Mouse (Mus musculus): ENCODE results near the gene Rabep2. TPM values are rescaled to one million over a fixed set of nuclear protein-coding genes. Genes with fewer than 3 reads are reported as not detected.

Rabep2 gene
- polyA plus RNA-seq, 1 experiment: 20.6 TPM

DNA sequence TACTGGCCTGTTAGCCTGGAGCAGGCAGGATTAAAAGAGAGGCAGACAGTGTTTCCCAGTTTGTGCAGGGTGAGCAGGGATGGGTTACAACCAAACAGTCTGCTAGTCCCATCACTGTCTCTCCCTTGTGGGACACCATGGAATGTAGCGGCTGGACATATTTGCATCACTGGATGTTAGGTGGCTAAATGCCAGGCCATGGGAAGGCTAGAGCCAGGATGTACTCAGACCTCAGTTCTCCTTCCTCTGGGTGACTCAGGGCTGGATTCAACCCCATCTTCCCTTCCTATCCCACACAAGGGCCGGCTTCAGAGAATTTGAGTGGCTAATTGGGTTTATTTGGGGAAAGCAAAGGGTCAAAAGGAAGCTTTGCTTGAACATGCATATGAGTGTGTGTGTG is 19.9 kb upstream of the Rabep2 start:
- no peaks in the 10 kb centered on the region for H3K4me1 ChIP-seq (ENCODE audit: control insufficient read depth, insufficient read depth, low read length)
- no peak for TF ChIP-seq POLR2A (IDR thresholded peaks at IDR 0.05; ENCODE audit: low read depth, low read length)
- TF ChIP-seq CTCF (IDR thresholded peaks at IDR 0.05; ENCODE audit: borderline replicate concordance, insufficient read depth, low read length): no peak
- no peak overlapping the region for H3K4me3 ChIP-seq (ENCODE audit: insufficient read depth, low read length)
- H3K27ac ChIP-seq (ENCODE audit: insufficient read depth, low read length): no peak overlapping the region

DNA sequence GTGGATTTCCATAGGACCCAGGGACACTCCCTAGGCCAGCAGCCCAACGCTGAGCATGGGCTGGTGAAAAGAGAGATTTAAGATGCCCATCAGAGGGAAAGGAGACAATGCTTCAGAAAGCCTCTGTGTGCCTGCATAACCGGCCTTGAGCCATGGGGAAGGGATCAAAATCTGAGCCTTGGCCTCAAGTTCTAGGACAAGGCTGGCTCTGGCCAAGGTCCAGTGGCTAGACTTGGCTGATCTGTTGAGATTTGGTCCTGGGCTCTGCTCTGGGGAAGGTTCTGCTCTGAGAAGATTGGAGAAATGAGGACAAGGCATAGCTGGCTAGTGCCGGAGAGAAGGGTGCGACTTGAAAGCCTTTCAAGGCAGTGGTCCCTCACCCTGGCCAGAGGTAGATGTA is 17.5 kb upstream of the Rabep2 start:
- no peaks in the 10 kb centered on the region for H3K4me1 ChIP-seq (ENCODE audit: control insufficient read depth, insufficient read depth, low read length)
- TF ChIP-seq POLR2A (IDR thresholded peaks at IDR 0.05; ENCODE audit: low read depth, low read length) (no peak), CTCF (IDR thresholded peaks at IDR 0.05; ENCODE audit: borderline replicate concordance, insufficient read depth, low read length) (no peak)
- no peak overlapping the region for H3K4me3 ChIP-seq (ENCODE audit: insufficient read depth, low read length)
- no peak overlapping the region for H3K27ac ChIP-seq (ENCODE audit: insufficient read depth, low read length)

DNA sequence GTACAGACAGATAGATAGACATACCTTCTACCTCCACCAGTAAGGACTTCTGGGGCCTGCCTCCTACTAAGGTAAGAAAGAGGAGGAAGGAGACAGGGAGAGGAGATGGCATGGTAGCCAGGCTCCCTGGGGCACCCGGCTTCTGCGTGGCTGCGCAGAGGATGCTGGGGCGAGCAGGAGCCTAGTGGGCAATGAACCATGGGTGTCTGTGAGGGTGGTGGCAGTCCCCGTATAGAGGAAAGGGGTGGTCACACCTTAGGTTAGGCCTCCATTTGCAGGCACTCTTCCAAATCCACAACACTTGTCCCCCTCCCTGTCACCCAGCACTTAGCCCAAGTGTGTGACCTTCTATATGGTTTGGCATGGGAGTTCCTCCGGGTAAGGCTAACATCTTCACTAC is 13.8 kb upstream of the Rabep2 start, which contains the start of gene Cd19:
Gene Cd19 (minus strand): TSS at position 165 of the 400 bp plus-strand sequence.
- Histone ChIP-seq H3K27ac (ENCODE audit: insufficient read depth, low read length) (no peak within 1 kb of the TSS), H3K4me1 (ENCODE audit: control insufficient read depth, insufficient read depth, low read length) (no peaks in the 10 kb centered on the region), H3K4me3 (ENCODE audit: insufficient read depth, low read length) (no peak within 1 kb of the TSS)
- TF ChIP-seq POLR2A (IDR thresholded peaks at IDR 0.05; ENCODE audit: low read depth, low read length) (no peak), CTCF (IDR thresholded peaks at IDR 0.05; ENCODE audit: borderline replicate concordance, insufficient read depth, low read length) (no peak)

DNA sequence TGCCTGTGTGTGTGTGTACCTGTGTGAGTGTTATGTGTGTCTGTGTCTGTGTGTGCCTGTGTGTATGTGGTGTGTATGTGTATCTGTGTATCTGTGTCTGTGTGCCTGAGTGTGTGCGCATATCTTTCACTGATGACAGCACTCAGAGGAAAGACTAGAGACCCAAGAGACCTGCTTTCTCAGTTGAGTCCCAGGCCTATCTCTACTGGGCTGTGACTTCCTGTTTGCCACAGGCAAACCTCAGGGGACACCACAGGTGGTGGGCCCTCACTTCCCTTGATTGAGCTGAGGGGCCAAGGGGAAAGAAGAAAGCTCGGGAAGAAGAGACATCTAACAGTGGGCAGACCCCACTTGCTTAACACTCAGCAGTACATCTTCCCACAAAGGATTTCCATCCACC is 11.9 kb upstream of the Rabep2 start:
- Histone ChIP-seq H3K4me1 (ENCODE audit: control insufficient read depth, insufficient read depth, low read length) (no peaks in the 10 kb centered on the region), H3K27ac (ENCODE audit: insufficient read depth, low read length) (no peak overlapping the region), H3K4me3 (ENCODE audit: insufficient read depth, low read length) (no peak overlapping the region)
- TF ChIP-seq CTCF (IDR thresholded peaks at IDR 0.05; ENCODE audit: borderline replicate concordance, insufficient read depth, low read length): no peak

DNA sequence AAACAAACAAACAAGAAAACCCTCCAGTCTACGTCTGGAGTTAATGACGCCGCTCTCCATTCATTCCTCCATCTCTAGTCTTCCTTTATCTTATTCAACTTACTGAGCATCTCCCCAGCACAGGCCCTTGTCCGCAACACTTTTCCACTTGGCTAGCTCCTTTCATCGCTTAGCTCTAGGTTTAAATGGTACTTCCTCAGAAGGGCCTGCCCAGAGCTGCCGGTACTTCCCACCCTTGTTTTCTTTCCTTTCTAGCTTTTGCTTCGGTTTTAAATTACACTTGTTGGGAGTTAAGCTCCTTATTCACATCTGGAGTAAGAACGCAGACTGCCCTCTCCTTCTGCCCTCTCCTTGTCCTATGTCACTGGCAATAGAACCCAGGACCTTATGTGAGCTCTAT is 11.5 kb upstream of the Rabep2 start:
- Histone ChIP-seq H3K27ac (ENCODE audit: insufficient read depth, low read length) (no peak overlapping the region), H3K4me3 (ENCODE audit: insufficient read depth, low read length) (no peak overlapping the region), H3K4me1 (ENCODE audit: control insufficient read depth, insufficient read depth, low read length) (no peaks in the 10 kb centered on the region)
- TF ChIP-seq POLR2A (IDR thresholded peaks at IDR 0.05; ENCODE audit: low read depth, low read length): no peak
- no peak for TF ChIP-seq CTCF (IDR thresholded peaks at IDR 0.05; ENCODE audit: borderline replicate concordance, insufficient read depth, low read length)

DNA sequence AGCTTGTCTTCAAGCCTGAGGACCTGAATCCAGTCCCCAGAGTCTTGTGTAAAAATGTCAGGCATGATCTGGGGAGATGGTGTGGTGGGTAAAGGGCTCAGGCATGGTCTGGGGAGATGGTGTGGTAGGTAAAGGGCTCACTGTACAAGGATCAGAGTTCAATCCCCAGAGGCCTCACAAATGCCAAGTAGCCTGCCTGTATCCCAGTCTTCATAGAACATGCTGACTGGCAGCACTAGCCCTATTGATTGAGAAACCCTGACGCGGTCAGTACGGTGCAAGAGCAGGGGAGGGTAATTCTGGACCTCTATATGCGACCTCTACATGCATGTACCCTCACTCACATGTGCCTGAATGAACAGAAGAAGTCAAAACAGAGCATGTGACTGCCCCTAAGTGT is 11.0 kb upstream of the Rabep2 start:
- TF ChIP-seq POLR2A (IDR thresholded peaks at IDR 0.05; ENCODE audit: low read depth, low read length): no peak
- no peak for TF ChIP-seq CTCF (IDR thresholded peaks at IDR 0.05; ENCODE audit: borderline replicate concordance, insufficient read depth, low read length)
- H3K4me3 ChIP-seq (ENCODE audit: insufficient read depth, low read length): no peak overlapping the region
- H3K27ac ChIP-seq (ENCODE audit: insufficient read depth, low read length): no peak overlapping the region

DNA sequence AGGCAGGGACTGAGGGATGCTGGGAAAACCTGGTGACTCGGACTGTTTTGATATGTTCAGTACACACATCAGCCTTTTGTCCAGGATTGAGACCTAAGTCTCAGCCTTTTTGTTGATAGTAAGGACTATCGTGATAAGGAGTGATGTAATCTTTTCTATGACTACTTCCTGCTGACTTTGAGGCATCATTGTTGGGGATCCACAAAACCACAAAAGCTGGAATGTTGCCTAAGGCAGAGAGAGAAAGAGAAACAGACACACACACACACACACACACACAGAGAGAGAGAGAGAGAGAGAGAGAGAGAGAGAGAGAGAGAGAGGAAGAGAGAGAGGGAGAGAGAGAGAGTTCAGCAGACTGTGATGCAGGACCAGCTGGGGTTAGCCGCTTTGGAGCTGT is 10.1 kb upstream of the Rabep2 start:
- Histone ChIP-seq H3K4me3 (ENCODE audit: insufficient read depth, low read length) (no peak overlapping the region), H3K4me1 (ENCODE audit: control insufficient read depth, insufficient read depth, low read length) (no peaks in the 10 kb centered on the region), H3K27ac (ENCODE audit: insufficient read depth, low read length) (no peak overlapping the region)
- TF ChIP-seq CTCF (IDR thresholded peaks at IDR 0.05; ENCODE audit: borderline replicate concordance, insufficient read depth, low read length): no peak
- no peak for TF ChIP-seq POLR2A (IDR thresholded peaks at IDR 0.05; ENCODE audit: low read depth, low read length)

More for the DNA sequence above, 11.0 kb upstream of the Rabep2 start:
- H3K4me1 ChIP-seq (ENCODE audit: control insufficient read depth, insufficient read depth, low read length): no peaks in the 10 kb centered on the region

DNA sequence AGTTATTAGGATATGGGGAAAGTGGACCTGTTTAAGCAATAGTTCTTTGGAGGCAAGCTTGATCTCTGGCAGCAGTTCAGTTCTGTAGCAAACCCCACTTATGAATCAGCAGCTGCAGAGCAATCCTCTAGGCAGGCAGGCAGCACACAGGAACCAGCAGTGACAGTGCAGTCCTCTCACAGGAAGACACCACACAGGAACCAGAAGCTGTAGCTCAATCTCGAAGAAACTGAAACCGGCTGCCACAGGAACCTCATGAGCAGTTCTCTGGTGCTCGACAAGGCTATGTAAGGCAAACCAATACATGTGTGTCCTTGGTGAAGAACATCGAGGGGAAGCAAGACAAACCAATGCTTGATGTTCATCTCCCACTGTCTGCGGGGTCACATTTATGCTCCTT is 6.8 kb upstream of the Rabep2 start:
- Histone ChIP-seq H3K4me1 (ENCODE audit: control insufficient read depth, insufficient read depth, low read length) (no peaks in the 10 kb centered on the region), H3K27ac (ENCODE audit: insufficient read depth, low read length) (no peak overlapping the region), H3K4me3 (ENCODE audit: insufficient read depth, low read length) (no peak overlapping the region)
- TF ChIP-seq CTCF (IDR thresholded peaks at IDR 0.05; ENCODE audit: borderline replicate concordance, insufficient read depth, low read length) (no peak), POLR2A (IDR thresholded peaks at IDR 0.05; ENCODE audit: low read depth, low read length) (no peak)

DNA sequence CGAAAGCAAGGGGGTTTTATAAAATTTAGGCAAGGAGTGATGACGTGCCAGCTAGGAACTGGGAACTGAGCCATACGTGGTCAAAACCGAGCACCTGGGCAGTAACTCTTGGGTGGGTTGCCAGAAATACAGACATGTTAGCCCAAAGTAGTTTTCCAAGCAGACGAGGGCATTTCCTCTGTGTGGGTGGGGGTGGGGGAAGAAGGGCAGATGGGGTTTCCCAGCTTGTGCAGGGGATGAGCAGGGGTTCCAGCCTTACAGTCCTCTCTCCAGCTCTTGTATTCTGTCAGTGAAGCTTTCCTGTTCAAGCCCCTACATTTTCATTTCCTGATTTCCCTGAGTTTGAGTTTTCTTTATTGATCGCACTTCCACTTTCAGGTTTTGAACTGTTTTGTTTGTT is 4.4 kb upstream of the Rabep2 start:
- Histone ChIP-seq H3K4me1 (ENCODE audit: control insufficient read depth, insufficient read depth, low read length) (no peaks in the 10 kb centered on the region), H3K27ac (ENCODE audit: insufficient read depth, low read length) (no peak overlapping the region), H3K4me3 (ENCODE audit: insufficient read depth, low read length) (no peak overlapping the region)
- TF ChIP-seq CTCF (IDR thresholded peaks at IDR 0.05; ENCODE audit: borderline replicate concordance, insufficient read depth, low read length): no peak
- no peak for TF ChIP-seq POLR2A (IDR thresholded peaks at IDR 0.05; ENCODE audit: low read depth, low read length)

DNA sequence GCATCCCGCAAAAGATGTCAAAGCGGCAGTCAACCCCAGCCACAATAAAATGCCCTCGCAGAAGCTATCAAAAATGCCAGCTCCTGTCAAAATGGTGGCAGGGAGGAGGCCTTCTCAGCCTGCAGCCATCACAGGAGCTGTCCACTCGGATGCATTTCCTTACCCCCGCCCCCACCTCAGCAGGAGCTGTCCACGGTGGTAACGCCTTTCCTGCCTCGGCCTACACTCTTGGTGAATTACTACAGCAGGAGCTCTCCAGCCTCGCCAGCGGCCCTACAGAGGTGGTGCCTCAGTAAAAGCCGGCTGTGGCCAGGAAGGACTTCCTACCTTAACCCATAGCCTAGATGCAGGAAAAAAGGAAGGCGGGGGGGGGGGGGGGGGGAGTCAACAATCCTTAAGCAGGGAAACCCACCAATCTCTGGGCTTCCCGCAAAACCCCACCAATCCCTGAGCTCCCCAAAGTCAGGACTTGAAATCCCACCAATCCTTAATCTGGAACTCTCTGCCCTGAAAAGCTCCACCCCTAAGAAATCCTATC is 1.2 kb upstream of the Rabep2 start:
- Histone ChIP-seq H3K27ac (ENCODE audit: insufficient read depth, low read length) (no peak overlapping the region), H3K4me3 (ENCODE audit: insufficient read depth, low read length) (no peak overlapping the region), H3K4me1 (ENCODE audit: control insufficient read depth, insufficient read depth, low read length) (no peaks in the 10 kb centered on the region)
- TF ChIP-seq CTCF (IDR thresholded peaks at IDR 0.05; ENCODE audit: borderline replicate concordance, insufficient read depth, low read length) (no peak), POLR2A (IDR thresholded peaks at IDR 0.05; ENCODE audit: low read depth, low read length) (no peak)

DNA sequence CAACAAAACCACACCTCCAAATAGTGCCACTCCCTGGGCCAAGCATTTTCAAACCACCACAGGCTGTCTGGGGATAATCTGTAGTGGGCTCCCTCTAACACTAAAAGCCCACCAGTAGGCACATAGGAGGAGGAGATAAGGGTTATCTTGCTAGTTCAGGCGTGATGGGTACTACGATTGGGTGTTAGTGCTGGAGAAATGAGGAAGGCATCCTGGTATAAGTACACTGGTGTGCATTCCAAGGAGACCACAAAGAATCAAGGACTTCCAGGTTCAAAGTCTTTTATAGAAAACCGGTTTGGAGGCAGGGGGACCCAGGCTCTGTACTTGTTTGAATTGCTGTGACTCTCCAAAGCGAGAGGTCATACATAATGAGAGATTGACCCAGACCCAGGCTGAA is 405 bp upstream of the Rabep2 start:
- peak overlapping the region; percentile 77 for H3K4me3 ChIP-seq (ENCODE audit: insufficient read depth, low read length)
- TF ChIP-seq POLR2A (IDR thresholded peaks at IDR 0.05; ENCODE audit: low read depth, low read length): no peak
- no peak for TF ChIP-seq CTCF (IDR thresholded peaks at IDR 0.05; ENCODE audit: borderline replicate concordance, insufficient read depth, low read length)
- H3K27ac ChIP-seq (ENCODE audit: insufficient read depth, low read length): peak overlapping the region; percentile 91
- no peaks in the 10 kb centered on the region for H3K4me1 ChIP-seq (ENCODE audit: control insufficient read depth, insufficient read depth, low read length)

Measured in embryonic fibroblast, embryonic 13.5 days (primary cell).